Mouse (Mus musculus) liver, embryonic 18 days (tissue): ENCODE results near the gene Arvcf. TPM values are rescaled to one million over a fixed set of nuclear protein-coding genes. Genes with fewer than 3 reads are reported as not detected.

Experiments
- polyA plus RNA-seq: library from polyadenylated mRNA; depleted of rRNA; stranded (reverse); fragments of >200 nt; gene quantifications from 2 replicates; pipeline ENCODE4 v1.2.3, GENCODE M21; 2012; rRNA removed

The Arvcf gene
- 10.0 and 10.2 TPM in 2 replicates for polyA plus RNA-seq

GRCm38 (mm10) chr16:18347931-18348600 is at the start of gene Arvcf, which contains the start of gene Tango2:
Gene Arvcf (plus strand): TSS chr16:18348182.
Gene Tango2 (minus strand): TSS chr16:18348103.

GRCm38 (mm10) chr16:18426215-18426791 is 78.3 kb downstream of the Arvcf start, which contains the start of gene Txnrd2:
Gene Txnrd2 (plus strand): TSS chr16:18426384.

GRCm38 (mm10) chr16:18426802-18427280 is 78.9 kb downstream of the Arvcf start, which contains the start of gene Comt:
Gene Comt (minus strand): TSS chr16:18426852.

Other genes with a start within 250 kb of the Arvcf start
- 0.26 TPM in 2 replicates for gene Rtn4r, start 220.5 kb upstream of the Arvcf start, polyA plus RNA-seq
- gene Ccdc188, start 130.3 kb upstream of the Arvcf start, polyA plus RNA-seq = not detected in 2 replicates
- gene Zdhhc8, start 113.0 kb upstream of the Arvcf start, polyA plus RNA-seq = 3.6 and 4.7 TPM in 2 replicates
- gene Trmt2a, start 99.5 kb upstream of the Arvcf start, polyA plus RNA-seq = 33.6 and 34.6 TPM in 2 replicates
- 75.3 and 81.0 TPM in 2 replicates for gene Ranbp1, start 99.5 kb upstream of the Arvcf start, polyA plus RNA-seq
- gene Gm49776, start 89.9 kb upstream of the Arvcf start, polyA plus RNA-seq = 0.15 and 0.16 TPM in 2 replicates
- gene Dgcr8, start 58.9 kb upstream of the Arvcf start, polyA plus RNA-seq = 13.6 and 16.7 TPM in 2 replicates
- gene Tango2, start 79 bp upstream of the Arvcf start, polyA plus RNA-seq = 56.0 and 64.7 TPM in 2 replicates
- gene Txnrd2, start 78.2 kb downstream of the Arvcf start, polyA plus RNA-seq = 58.8 and 62.0 TPM in 2 replicates
- 91.2 and 92.4 TPM in 2 replicates for gene Comt, start 78.7 kb downstream of the Arvcf start, polyA plus RNA-seq
- 3.1 and 4.2 TPM in 2 replicates for gene Gnb1l, start 150.5 kb downstream of the Arvcf start, polyA plus RNA-seq
- 1.5 and 1.6 TPM in 2 replicates for gene Rtl10, start 150.7 kb downstream of the Arvcf start, polyA plus RNA-seq
- 0.01 and 0.03 TPM in 2 replicates for gene Tbx1, start 242.5 kb downstream of the Arvcf start, polyA plus RNA-seq